In the genomic region with DNA sequence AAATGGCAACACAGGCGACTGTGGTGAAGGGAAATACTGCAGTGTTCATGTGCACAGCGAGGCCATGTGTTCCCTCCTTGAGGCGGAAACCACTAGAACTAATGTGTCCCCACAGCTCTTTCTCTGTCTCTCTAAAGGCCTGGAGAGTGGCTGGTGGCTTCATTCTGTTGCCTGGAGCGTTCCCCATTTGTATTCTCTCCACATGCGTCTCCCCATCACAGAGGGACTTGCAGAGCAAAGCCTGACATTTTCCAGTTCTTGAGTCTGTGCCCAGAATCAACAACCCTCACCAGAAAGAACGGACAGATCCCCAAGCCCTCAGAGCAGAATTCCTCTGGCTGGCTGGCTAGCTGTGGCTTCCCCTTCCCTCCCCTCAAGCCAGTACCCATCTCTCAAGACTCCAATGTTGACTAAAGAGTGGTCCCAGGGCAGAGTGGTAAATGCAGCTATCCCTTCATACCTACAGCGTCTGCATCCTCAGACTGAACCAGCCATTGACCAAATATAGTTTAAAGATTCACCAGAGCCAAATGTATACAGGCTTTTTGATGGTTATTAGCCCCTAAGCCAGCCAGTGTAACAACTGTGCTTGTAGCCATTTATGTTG, we compare ENCODE assay signal across 14 mouse cellular contexts.
DNase-seq lines count a peak whose midpoint lies in the region; ATAC-seq and TF ChIP-seq lines count a peak whose summit lies in the region.
"Had no signal": no experiment of that assay in that cellular context is flagged by ENCODE, and none has a peak within 500 bp of the region (broad histone marks: within the 10 kb centered on the region; RNA-seq: fewer than 3 reads in every experiment).

No protein-coding gene starts in this region.

- no peak overlapping the region for H3K4me2 ChIP-seq in neural tube, embryonic 13.5 days
- H3K4me2 ChIP-seq: intestine, embryonic 15.5 days; liver, embryonic 11.5 days; neural tube, embryonic 12.5 days had no signal

- TF ChIP-seq CTCF in lung, adult 2 months (IDR thresholded peaks at IDR 0.05; ENCODE audit: insufficient read depth, low read length): no peak

- TF ChIP-seq POLR2A in lung, adult 2 months (IDR thresholded peaks at IDR 0.05; ENCODE audit: borderline replicate concordance, extremely low read depth, low read depth, low read length): no peak

- H3K9ac ChIP-seq in neural tube, embryonic 13.5 days: no peak overlapping the region
- H3K9ac ChIP-seq: intestine, embryonic 15.5 days; neural tube, embryonic 12.5 days had no signal

- DNase-seq in cerebellum, postnatal 25 days: peak; percentile 44 to 47
- no peak for DNase-seq in cerebellum, postnatal 36 days
- no peak for DNase-seq in neural tube, embryonic 10.5 days (ENCODE audit: extremely low spot score, low spot score)
- DNase-seq in left cerebral cortex, postnatal 14 days (ENCODE audit: low spot score in 2 of 2): peak; percentile 62 to 81
- DNase-seq in urinary bladder, postnatal 4 days (ENCODE audit: low spot score in 2 of 2): no peak
- no peak for DNase-seq in T-cell, adult 2 months (ENCODE audit: low spot score)
- DNase-seq in lung, adult 2 months: no peak
- DNase-seq: adrenal gland, adult 2 months; kidney, postnatal 36 days had no signal

- H3K36me3 ChIP-seq in neural tube, embryonic 13.5 days: no peaks in the 10 kb centered on the region
- H3K36me3 ChIP-seq: intestine, embryonic 15.5 days; neural tube, embryonic 12.5 days had no signal

- WGBS in neural tube, embryonic 13.5 days: 59% methylated on average over 7 of the region's 7 CpGs
- WGBS in lung, adult 2 months: 82% methylated on average over 7 of the region's 7 CpGs

- H3K9me3 ChIP-seq in neural tube, embryonic 13.5 days: no peaks in the 10 kb centered on the region
- H3K9me3 ChIP-seq: intestine, embryonic 15.5 days; neural tube, embryonic 12.5 days had no signal

- H3K4me3 ChIP-seq in neural tube, embryonic 13.5 days: no peak overlapping the region
- no peak overlapping the region for H3K4me3 ChIP-seq in lung, adult 2 months (replicated peaks; ENCODE audit: extremely low read depth, low read depth, low read length)
- H3K4me3 ChIP-seq: intestine, embryonic 15.5 days; neural tube, embryonic 12.5 days had no signal

- no peaks in the 10 kb centered on the region for H3K27me3 ChIP-seq in neural tube, embryonic 13.5 days
- H3K27me3 ChIP-seq: intestine, embryonic 15.5 days; neural tube, embryonic 12.5 days had no signal

- no peaks in the 10 kb centered on the region; the same call in 1 of the 2 replicates for H3K4me1 ChIP-seq in neural tube, embryonic 13.5 days (replicated peaks)
- H3K4me1 ChIP-seq in lung, adult 2 months (ENCODE audit: control insufficient read depth, insufficient read depth, low read length): no peaks in the 10 kb centered on the region
- H3K4me1 ChIP-seq: intestine, embryonic 15.5 days; neural tube, embryonic 12.5 days had no signal

- intact Hi-C loops in left cerebral cortex, postnatal 14 days (cut with DNase I): no loop called here

- peak overlapping the region; percentile 61; the same call in 1 of the 2 replicates for H3K27ac ChIP-seq in neural tube, embryonic 13.5 days (replicated peaks)
- H3K27ac ChIP-seq: intestine, embryonic 15.5 days; macrophage; neural tube, embryonic 12.5 days had no signal

- peak; percentile 47; the same call in 1 of the 2 replicates for ATAC-seq in neural tube, embryonic 13.5 days (ENCODE audit: low read depth)
- ATAC-seq: intestine, embryonic 15.5 days had no signal

Comparison
In these comparisons a context has a peak if more than half of its experiments do, and no peak if none do; other contexts are left out.
1. DNase-seq: peak in cerebellum, postnatal 25 days (2 of 2) and left cerebral cortex, postnatal 14 days (2 of 2); none in cerebellum, postnatal 36 days (0 of 2), neural tube, embryonic 10.5 days (single experiment), urinary bladder, postnatal 4 days (0 of 2), T-cell, adult 2 months (single experiment) and lung, adult 2 months (single experiment).